Mouse (Mus musculus) brain, adult 2 months (tissue): Measurements from ENCODE around the gene Ccdc60.
"Not testable (repeated sequence)": the region's sequence is repeated elsewhere in the genome, so short reads cannot be mapped to it uniquely, and the experiment has no call there.

Experiments
- DNase-seq: peaks from one replicate; pipeline ENCODE4 v3.0.0; 2011; ENCODE audit warnings: low read depth, low spot score

The Ccdc60 gene

DNA sequence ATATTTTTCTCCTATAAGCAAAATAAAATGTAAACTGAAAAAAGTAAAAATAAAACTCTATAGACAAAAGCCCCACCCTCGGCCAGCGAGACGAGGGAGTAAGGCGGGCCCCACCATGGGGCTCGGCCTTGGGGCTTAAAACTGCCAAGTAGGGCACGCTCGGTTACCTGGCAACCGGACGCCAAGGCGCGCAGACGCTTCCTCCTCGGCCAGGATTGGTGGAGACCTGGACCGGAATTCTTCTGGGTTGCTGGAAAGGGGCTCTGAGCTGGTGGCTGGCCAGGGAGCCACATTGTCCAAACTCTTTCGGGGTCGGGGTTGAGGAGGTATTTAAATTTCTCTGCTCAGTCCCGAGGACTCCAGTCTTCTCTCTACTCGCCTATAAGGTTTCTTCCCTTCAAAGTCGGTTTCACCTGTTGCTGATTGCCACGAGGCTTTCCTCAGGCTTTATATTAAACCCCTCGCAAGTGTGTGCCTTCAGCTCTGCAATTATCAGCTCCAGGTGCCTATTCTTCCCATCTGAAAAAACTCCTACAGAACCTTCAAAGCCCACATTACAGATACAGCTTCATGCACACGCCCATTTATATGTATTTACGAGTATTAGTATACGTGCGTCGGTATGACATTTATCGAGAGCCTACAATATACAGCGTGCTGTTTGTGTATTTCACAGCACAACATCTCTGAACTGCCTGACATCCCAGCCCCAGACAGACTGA is at the start of gene Ccdc60:
TSS of gene Ccdc60 (minus strand) at position 137 of the 722 bp plus-strand sequence.
- no peak for DNase-seq

GRCm38 (mm10) chr5:116336191-116336590 is 47.4 kb upstream of the Ccdc60 start:
- DNase-seq = peak; percentile 23

- DNase-seq = no peak
Observed at GRCm38 (mm10) chr5:116328911-116329310, 40.1 kb upstream of the Ccdc60 start.

DNA sequence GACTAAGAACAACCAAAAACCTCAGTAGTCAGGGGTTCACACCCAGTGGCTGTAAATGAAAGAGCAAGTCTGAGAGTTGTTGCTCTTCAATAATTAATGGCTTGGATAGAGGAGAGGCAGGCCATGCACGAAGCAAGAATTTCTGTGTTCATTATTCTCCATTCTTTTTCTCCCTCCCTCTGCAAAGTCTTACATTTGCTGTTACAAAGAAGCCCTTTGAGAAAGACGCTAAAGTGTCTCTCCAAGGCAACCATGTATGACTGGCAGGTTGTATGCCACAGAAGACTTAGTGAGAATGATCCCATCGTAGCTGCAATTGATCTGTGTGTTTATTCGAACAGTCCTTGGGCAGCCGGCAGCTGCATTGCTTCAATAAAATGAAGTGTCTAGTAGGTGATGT is 34.6 kb upstream of the Ccdc60 start:
- DNase-seq = no peak

- peak; percentile 69 for DNase-seq
Observed at GRCm38 (mm10) chr5:116322365-116323027, 33.7 kb upstream of the Ccdc60 start.

DNA sequence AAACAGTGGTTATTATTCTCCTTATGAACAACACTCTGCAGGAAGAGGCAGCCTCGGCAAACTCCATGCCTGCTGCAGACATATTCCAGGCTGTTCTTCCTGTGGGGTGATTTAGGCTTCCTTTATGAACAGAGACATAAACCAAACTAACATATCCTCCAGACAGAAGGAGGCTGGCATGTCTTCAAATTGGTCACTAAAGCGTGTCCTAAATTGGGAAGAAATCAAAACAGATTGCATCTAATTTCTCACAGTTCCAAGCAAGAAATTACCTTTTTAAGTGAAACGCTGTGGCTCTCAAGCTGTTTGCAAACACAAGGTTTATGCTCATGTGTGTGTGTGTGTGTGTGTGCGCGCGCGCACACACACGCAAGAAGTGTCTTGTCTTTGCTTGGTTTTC is 24.9 kb upstream of the Ccdc60 start:
- peak; percentile 27 for DNase-seq

GRCm38 (mm10) chr5:116312111-116312737 is 23.4 kb upstream of the Ccdc60 start:
- DNase-seq = no peak

DNA sequence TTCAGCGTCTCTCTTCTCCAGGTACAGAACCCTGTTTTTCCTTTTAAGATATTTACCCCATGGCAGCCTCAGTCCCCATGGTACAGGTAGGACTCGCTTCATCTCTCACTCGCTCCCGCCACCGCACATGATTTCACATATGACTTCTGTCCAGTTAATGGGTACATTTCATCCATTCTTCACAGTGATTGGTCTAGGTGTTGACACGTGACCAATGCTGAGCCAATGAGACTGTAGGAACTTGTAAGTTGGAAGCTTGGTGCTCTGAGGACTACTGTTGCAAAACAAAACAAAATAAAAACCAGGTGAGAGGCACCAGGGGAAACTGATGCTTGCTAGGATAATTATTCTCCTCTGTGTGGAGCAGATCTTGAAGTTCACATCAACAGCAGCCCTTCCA is 22.9 kb upstream of the Ccdc60 start:
- no peak for DNase-seq

- DNase-seq = peak; percentile 14
Observed at GRCm38 (mm10) chr5:116309383-116309801, 20.6 kb upstream of the Ccdc60 start.

DNA sequence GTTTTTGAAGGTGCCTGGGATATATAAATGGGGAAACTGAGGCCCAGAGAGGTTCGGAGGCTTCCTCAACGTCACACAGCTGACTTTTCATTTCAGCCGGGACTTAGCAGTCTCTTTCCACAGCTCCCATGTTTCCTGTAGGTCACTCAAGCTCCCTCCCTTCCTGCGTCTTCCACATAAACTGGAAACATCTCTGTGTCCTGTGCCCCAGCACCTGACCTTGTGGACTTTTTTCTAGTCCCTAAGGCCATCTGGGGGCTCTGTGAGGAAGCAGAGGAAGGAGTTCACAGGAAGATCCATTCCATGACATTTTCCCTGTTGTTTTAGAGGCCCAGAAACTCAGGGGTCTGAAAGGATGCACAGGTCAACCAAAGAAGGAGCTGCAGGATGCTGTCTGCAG is 16.8 kb upstream of the Ccdc60 start:
- DNase-seq = no peak

GRCm38 (mm10) chr5:116305146-116305545 is 16.4 kb upstream of the Ccdc60 start:
- not testable (repeated sequence) for DNase-seq

- DNase-seq = no peak
Observed at GRCm38 (mm10) chr5:116300984-116301383, 12.2 kb upstream of the Ccdc60 start.

DNA sequence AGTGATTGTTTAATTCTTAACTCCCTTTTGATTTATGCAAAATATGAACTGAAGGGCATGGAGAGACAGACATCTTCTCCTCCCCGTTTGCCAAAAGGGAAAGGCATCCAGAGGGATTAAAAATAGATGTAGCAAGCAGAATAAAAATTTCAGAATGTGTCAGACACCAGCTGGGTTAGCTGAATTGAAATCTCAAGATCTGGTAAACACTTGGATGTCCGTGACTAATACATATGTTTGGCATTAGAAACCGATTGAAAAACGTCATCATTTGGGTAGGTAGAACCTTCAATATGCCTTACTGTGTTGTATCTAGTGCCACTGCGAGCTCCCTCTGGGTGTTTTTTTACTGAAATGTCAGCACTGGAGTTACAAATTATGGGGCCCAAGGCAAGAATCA is 4.7 kb upstream of the Ccdc60 start:
- peak; percentile 75 for DNase-seq

GRCm38 (mm10) chr5:116290584-116290983 is 1.8 kb upstream of the Ccdc60 start:
- DNase-seq = no peak

DNA sequence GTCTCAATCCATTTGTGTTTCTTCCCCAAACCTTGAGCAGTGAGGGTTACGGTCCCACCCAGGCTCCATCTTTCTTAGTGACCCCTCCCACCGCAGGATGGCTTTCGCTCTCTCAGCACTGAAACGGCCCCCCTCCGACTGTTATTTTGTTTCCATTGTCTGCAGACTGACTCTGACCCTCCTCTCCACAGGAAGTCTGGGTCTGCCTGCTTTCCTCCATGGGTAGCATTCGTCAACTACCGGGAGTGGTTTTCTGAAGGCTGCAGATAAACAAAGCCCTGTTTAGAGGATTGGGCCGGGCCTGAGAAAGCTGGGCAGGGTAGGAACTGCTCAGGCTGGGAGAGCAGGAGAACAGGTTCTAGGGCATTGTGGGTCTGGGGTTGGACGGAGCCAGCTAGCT is 1.1 kb upstream of the Ccdc60 start:
- no peak for DNase-seq

DNA sequence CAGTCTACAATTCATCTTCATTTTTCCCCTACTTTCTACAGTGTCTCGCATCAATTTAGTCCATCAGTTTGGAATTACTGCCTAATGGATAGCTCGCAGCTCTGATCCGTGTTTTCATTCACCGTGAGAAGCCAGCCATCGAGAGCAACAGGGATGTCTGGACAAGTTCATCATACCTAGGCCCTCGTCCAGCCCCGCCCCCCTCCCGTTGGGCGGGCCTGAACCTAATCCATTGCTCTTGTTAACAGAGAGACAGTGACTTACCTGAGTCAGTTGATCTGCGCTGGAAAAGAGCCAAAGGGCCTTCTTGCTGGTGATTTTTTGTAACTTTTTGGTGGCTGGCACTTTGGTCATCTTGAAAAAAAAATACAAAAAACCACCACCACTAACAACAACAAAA is 602 bp downstream of the Ccdc60 start:
- DNase-seq = no peak

DNA sequence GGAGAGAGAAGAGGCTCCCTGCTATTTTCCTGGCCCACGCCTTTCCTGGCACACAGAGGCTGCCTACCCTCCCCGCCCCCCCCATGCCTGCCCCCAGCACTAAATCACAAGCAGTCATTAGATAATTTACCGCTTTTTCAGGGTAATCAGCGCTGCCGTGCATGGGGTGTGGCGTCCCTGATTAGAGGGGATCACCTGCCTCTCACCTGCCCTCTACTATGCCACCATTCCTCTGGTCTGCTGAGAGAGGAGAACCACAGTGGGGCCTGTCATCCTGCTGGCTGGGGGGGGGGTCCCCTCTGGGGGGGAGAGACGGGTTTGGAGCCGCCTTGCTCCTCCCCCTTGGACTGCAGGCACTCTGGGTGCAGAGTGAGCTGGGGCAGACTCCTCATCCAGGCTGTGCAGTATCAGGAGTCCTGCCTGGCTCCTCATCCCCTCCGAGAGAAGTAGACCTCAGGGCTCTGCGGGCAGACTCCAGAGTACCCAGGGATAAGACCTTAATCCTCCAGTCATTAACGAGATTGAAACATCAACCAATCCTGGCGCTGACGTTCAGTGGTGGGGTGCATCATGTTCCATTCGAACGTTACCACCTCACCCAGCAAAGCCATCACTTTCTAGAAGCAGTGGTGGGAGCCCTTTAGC is 3.1 kb downstream of the Ccdc60 start:
- DNase-seq = no peak

- DNase-seq = no peak
Observed at GRCm38 (mm10) chr5:116280518-116280917, 8.3 kb downstream of the Ccdc60 start.

GRCm38 (mm10) chr5:116278436-116278918 is 10.3 kb downstream of the Ccdc60 start:
- peak; percentile 72 for DNase-seq

GRCm38 (mm10) chr5:116277951-116278350 is 10.8 kb downstream of the Ccdc60 start:
- DNase-seq = no peak

DNA sequence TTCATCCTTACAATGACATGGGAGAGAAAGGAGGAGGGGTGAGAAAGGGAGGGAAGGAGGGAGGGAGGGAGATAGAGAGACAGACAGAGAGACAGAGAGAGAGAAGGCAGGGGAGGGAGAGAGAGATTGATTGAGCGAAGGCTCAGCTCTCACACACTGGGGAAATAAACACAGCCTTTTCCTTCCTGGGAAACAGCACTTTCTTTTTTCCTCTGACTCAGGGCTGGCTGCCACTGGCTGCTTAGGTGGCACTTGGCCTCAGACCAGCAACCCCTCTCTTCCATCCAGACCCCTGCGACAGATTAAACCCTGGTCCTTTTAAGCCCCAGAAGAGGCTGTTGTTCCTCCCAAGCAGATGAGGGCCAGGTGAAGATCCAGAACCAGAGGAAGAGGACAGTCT is 14.0 kb downstream of the Ccdc60 start:
- no peak for DNase-seq

- no peak for DNase-seq
Observed at GRCm38 (mm10) chr5:116274365-116274764, 14.4 kb downstream of the Ccdc60 start.
